Mouse (Mus musculus) kidney, postnatal 0 days (tissue): Measurements from ENCODE around the gene Lypd3. TPM values are rescaled to one million over a fixed set of nuclear protein-coding genes. Genes with fewer than 3 reads are reported as not detected.

Experiments used
- ATAC-seq: fragments of 200-750 bp; cut with Nextera tagmentation; replicated peaks from 2 replicates; pipeline ENCODE4 v1.8.0; 2017; ENCODE audit warnings: low read depth, moderate number of reproducible peaks, moderate TSS enrichment, moderate library complexity; ENCODE audit not compliant: low FRiP score
- DNase-seq: peaks from one replicate; pipeline ENCODE4 v3.0.0-alpha.2; 2016; ENCODE audit warnings: low spot score
- H3K27ac ChIP-seq: fragments of 300-500 bp; sonication (generic); 2 replicates; pipeline ENCODE4 v1.5.1; 2014; ENCODE audit warnings: mild to moderate bottlenecking
- H3K27me3 ChIP-seq: fragments of 300-500 bp; sonication (generic); 2 replicates; pipeline ENCODE4 v1.6.1; 2014; ENCODE audit warnings: low read length, mixed read lengths; ENCODE audit not compliant: insufficient read depth
- H3K36me3 ChIP-seq: fragments of 300-500 bp; sonication (generic); 2 replicates; pipeline ENCODE4 v1.6.1; 2014; ENCODE audit warnings: low read length, mixed read lengths; ENCODE audit not compliant: insufficient read depth
- H3K4me1 ChIP-seq: fragments of 300-500 bp; sonication (generic); replicated peaks from 2 replicates; pipeline ENCODE4 v1.6.1; 2014; ENCODE audit warnings: antibody characterized with exemption, low read length, mixed read lengths; ENCODE audit not compliant: insufficient read depth
- H3K4me2 ChIP-seq: fragments of 300-500 bp; sonication (generic); 2 replicates; pipeline ENCODE4 v1.6.1; 2014; ENCODE audit warnings: mild to moderate bottlenecking, low read length, moderate library complexity, mixed read lengths
- H3K4me3 ChIP-seq: fragments of 300-500 bp; sonication (generic); replicated peaks from 2 replicates; pipeline ENCODE4 v1.5.1; 2014; ENCODE audit warnings: low read depth, low read length
- H3K9ac ChIP-seq: fragments of 300-500 bp; sonication (generic); 2 replicates; pipeline ENCODE4 v1.6.1; 2014; ENCODE audit warnings: low read depth, low read length
- H3K9me3 ChIP-seq: fragments of 300-500 bp; sonication (generic); replicated peaks from 2 replicates; pipeline ENCODE4 v1.6.1; 2016; ENCODE audit warnings: low read length, inconsistent platforms, mixed read lengths
- CTCF ChIP-seq: IDR thresholded peaks from 2 replicates; pipeline ENCODE4 v1.5.1; 2016; ENCODE audit warnings: antibody characterized with exemption, low read depth, mild to moderate bottlenecking, moderate library complexity
- WGBS: fragments of 180-500 bp; shearing (Covaris S2); extraction: QIAGEN DNeasy Blood & Tissue Kit; methylation state at CpG from one replicate; pipeline ENCODE4 v1.1.7; 2014; 5-methylcytosine and 5-hydroxymethylcytosine counted together
- polyA plus RNA-seq: library from polyadenylated mRNA; unstranded; fragments of >200 nt; fragmentation: Nextera tagmentation; extraction: Ambion mirVana; gene quantifications from 2 replicates; pipeline ENCODE4 v1.2.1, GENCODE M21; 2015

The Lypd3 gene
- polyA plus RNA-seq, 1 experiment from 2014 or later = 0.88 TPM

DNA sequence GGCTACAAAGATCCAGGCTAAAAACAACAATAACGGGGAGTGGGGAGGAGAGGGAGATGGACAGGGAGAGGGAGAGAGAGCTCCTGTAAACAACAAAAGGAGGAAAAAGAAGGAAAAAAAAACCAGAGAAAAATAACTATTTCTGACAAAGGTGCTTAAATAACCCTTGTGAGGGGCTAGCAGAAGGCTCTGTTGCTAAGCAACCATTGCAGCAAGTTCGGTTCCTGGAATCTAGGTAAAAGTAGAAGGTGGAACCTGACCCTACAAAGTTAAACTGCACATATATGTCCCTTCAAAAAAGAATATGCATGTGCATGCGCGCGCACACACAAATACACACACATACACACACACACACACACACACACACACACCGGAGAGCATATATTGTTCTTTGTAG lies 43.6 kb upstream of the Lypd3 start:
- Histone ChIP-seq H3K9ac (no peak overlapping the region), H3K4me1 (peaks cover 8% of the 10 kb centered on the region), H3K36me3 (no peaks in the 10 kb centered on the region), H3K4me2 (no peak overlapping the region), H3K27ac (peak overlapping the region; percentile 36; the same call in 1 of the 2 replicates), H3K9me3 (no peaks in the 10 kb centered on the region), H3K27me3 (no peaks in the 10 kb centered on the region), H3K4me3 (no peak overlapping the region)
- TF ChIP-seq CTCF = no peak
- DNase-seq (no peak), ATAC-seq (no peak)
- WGBS = 73% methylated on average over 6 of the region's 6 CpGs

DNA sequence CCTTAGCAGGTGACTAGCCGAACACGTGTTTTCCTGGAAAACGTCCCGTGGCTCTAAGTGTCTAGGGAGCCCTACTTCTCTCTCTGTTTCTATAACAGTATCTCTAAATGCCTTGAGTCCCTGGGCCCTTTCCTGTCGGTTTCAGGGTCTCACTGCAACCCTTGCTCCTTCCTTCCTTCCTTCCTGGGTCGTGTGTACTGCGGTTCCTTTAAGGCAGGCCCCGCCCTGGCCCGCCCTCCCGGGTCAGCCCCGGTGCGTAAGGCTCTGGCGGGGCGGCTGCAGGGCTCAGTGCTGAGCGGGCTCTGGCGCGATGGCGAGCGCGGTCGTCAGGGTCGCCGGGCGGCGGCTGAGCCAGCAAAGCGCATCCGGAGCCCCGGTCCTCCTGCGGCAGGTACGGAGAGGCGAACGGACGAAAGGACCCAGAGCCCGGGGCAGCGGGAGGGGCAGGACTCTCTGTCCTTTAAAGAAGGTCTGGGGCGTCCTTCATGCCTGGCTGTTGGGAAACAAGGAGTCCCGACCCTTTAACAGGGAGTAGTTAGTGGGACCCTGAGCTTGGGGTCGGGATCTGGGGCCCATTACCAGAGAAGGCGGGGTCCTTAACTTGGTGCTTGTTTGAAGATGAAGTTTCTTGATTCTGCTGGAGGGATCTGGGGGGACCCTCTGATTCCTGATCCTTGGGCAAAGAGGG lies 42.6 kb upstream of the Lypd3 start:
- Histone ChIP-seq H3K36me3 (no peaks in the 10 kb centered on the region), H3K4me3 (peak overlapping the region; percentile 53), H3K27ac (peak overlapping the region; percentile 3; the same call in 1 of the 2 replicates), H3K9me3 (no peaks in the 10 kb centered on the region), H3K9ac (peak overlapping the region; percentile 51), H3K4me2 (peak overlapping the region; percentile 62), H3K4me1 (peaks cover 8% of the 10 kb centered on the region), H3K27me3 (no peaks in the 10 kb centered on the region)
- TF ChIP-seq CTCF = no peak
- DNase-seq (peak; percentile 72), ATAC-seq (peak; percentile 80)
- WGBS = 2% methylated on average over 39 of the region's 39 CpGs

DNA sequence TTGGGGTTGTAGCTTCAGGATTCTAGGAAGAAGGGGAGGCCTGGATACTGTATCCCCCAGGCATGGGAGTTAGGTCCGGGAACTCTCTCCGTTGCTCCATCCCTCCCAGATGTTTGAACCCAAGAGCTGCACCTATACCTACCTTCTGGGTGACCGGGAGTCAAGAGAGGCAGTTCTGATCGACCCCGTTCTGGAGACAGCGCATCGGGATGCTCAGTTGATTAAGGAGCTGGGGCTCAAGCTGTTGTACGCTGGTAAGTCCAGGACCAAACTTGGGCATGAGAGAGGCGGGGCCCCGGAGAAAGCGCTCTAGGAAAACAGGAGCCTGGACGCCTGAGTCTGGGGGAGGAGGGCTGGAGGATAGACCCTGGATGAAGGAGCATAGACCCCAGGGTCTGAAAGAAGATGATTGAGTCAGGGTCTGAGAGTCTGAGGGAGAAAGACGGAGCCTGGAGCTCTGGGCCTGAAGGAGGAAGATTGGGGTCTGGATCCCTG lies 42.0 kb upstream of the Lypd3 start:
- H3K4me1 ChIP-seq = peaks cover 8% of the 10 kb centered on the region
- no peaks in the 10 kb centered on the region for H3K36me3 ChIP-seq
- H3K4me3 ChIP-seq = peak overlapping the region; percentile 53
- peak overlapping the region; percentile 62 for H3K4me2 ChIP-seq
- ATAC-seq (no peak), DNase-seq (no peak)
- no peak for TF ChIP-seq CTCF
- H3K27me3 ChIP-seq = no peaks in the 10 kb centered on the region
- WGBS = 5% methylated on average over 13 of the region's 13 CpGs
- H3K9me3 ChIP-seq = no peaks in the 10 kb centered on the region
- no peak overlapping the region for H3K27ac ChIP-seq
- H3K9ac ChIP-seq = peak overlapping the region; percentile 51

DNA sequence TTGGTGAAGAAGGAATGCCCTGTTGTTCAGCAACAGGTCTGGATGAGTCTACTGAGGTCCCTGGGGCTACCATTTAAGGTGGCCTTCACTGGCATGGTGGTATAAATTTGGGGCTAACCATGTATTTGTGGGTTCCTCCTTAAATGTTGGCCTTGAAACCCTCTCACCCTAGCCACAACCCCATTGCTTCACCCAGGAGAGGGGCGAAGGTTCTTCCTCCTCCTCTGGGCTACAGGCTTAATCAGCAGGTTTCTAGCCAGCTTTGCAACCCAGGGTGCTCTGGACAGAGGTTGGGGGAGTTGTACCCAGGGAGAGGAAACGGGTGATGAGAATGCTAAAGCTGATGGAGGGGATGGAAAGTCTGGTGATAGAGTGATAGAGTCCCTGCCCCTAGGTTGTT lies 40.9 kb upstream of the Lypd3 start:
- DNase-seq = no peak
- 81% methylated on average over 2 of the region's 2 CpGs for WGBS
- H3K4me1 ChIP-seq = peaks cover 8% of the 10 kb centered on the region
- no peak for ATAC-seq
- no peak overlapping the region for H3K9ac ChIP-seq
- TF ChIP-seq CTCF = no peak
- no peaks in the 10 kb centered on the region for H3K27me3 ChIP-seq
- no peaks in the 10 kb centered on the region for H3K36me3 ChIP-seq
- H3K4me2 ChIP-seq = no peak overlapping the region
- H3K9me3 ChIP-seq = no peaks in the 10 kb centered on the region
- H3K4me3 ChIP-seq = no peak overlapping the region
- no peak overlapping the region for H3K27ac ChIP-seq

DNA sequence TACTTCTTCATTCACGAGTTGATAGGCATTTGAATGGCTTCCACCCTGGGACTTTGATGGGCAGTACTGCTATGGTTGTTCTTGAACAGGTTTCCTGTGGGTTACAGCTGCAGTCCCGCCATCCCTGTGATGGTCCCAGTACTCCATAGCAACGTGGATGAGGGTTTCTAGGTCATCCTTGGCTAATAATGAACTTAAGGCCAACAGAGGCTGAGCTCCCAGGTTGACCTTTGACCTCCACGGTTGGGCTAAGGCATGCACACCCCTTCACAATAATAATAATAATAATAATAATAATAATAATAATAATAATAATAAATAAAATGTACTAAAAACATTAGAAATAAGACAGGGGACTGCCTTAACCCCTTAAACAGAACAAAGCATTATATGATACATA lies 38.2 kb upstream of the Lypd3 start:
- no peaks in the 10 kb centered on the region for H3K9me3 ChIP-seq
- no peaks in the 10 kb centered on the region for H3K27me3 ChIP-seq
- H3K36me3 ChIP-seq = no peaks in the 10 kb centered on the region
- WGBS = 75% methylated on average over 4 of the region's 4 CpGs
- ATAC-seq (no peak), DNase-seq (no peak)
- no peak overlapping the region for H3K4me2 ChIP-seq
- no peak for TF ChIP-seq CTCF
- peaks cover 5% of the 10 kb centered on the region for H3K4me1 ChIP-seq
- H3K27ac ChIP-seq = no peak overlapping the region
- H3K9ac ChIP-seq = no peak overlapping the region
- H3K4me3 ChIP-seq = no peak overlapping the region

DNA sequence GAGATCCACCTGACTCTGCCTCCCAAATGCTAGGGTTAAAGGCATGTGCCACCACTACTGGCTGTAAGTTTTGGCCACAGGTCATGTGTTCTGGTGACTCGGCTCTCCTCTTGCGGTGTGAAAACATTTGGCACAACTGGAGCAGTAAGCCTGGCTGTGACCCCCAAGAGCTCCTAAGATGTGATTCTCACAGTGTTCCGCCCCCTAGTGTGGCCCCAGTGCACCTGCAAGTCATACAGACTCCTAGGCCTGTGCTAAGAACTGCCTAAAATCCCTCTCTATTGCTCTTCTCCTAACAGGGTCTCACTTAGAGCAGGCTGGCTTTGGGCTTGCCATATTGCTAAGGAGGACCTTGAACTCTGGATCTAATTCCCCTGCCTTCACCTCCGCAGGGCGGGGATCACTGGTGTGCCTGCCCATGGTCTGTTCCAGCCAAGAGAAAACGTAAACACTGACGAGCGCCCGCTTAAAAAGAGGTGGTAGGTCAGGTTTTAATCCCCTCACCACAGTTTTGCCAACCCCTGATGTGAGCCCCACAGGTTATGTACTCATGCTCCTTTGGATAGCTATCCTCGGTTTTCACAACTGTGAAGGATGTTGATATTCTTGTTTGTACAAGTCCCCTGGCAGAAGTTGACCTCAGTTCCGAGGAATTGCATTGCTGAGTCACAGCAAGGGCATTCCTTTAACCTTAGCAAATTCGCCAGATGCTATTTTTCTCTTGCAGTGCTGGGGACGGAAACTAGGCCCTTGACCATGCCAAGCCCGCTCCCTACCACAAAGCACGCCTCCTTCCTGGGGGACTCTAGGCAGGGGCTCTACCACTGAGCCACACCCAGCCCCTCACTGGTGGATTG lies 36.9 kb upstream of the Lypd3 start:
- Histone ChIP-seq H3K27ac (no peak overlapping the region), H3K9me3 (no peaks in the 10 kb centered on the region), H3K4me3 (no peak overlapping the region), H3K4me2 (no peak overlapping the region), H3K4me1 (peaks cover 2% of the 10 kb centered on the region), H3K36me3 (0 out of 2 replicates have a peak, but pooled peaks cover 3% of the 10 kb centered on the region), H3K27me3 (no peaks in the 10 kb centered on the region), H3K9ac (no peak overlapping the region)
- WGBS = 83% methylated on average over 15 of the region's 15 CpGs
- TF ChIP-seq CTCF = peak; percentile 39; the same call in 1 of the 2 replicates
- no peak for DNase-seq
- no peak for ATAC-seq
